Mouse (Mus musculus) thymus, adult 2 months (tissue): ENCODE data around the gene Ppcs.

Source experiments
- CTCF ChIP-seq: fragments of 200-500 bp; IDR thresholded peaks from 2 replicates; pipeline ENCODE4 v1.5.1; 2012; ENCODE audit warnings: mild to moderate bottlenecking, control low read depth, low read length, moderate library complexity, borderline replicate concordance; ENCODE audit not compliant: control insufficient read depth, poor library complexity, insufficient read depth; ENCODE audit errors: extremely low read depth
- POLR2A ChIP-seq: fragments of 200-500 bp; IDR thresholded peaks from 2 replicates; pipeline ENCODE4 v1.6.1; 2012; ENCODE audit warnings: mild to moderate bottlenecking, low read length, control low read depth, moderate library complexity; ENCODE audit not compliant: control insufficient read depth, poor library complexity, insufficient read depth; ENCODE audit errors: extremely low read depth

GRCm38 (mm10) chr4:119411877-119412650 is 10.2 kb downstream of the Ppcs start:
- TF ChIP-seq CTCF (no peak), POLR2A (no peak)
